Mouse (Mus musculus) neural tube, embryonic 15.5 days (tissue): ENCODE data around the gene Baiap2. TPM values are rescaled to one million over a fixed set of nuclear protein-coding genes. Genes with fewer than 3 reads are reported as not detected.
A peak's percentile ranks its signal among the peaks of the same experiment; 100 is the strongest.

Source experiments
- ATAC-seq: fragments of 200-750 bp; cut with Nextera tagmentation; 2 replicates; pipeline ENCODE4 v1.8.0; 2017; ENCODE audit warnings: mild to moderate bottlenecking, moderate TSS enrichment, moderate library complexity; ENCODE audit not compliant: low FRiP score
- H3K27ac ChIP-seq: fragments of 300-500 bp; sonication (generic); replicated peaks from 2 replicates; pipeline ENCODE4 v1.5.1; 2015; ENCODE audit warnings: mild to moderate bottlenecking, inconsistent platforms
- H3K27me3 ChIP-seq: fragments of 300-500 bp; sonication (generic); replicated peaks from 2 replicates; pipeline ENCODE4 v1.6.1; 2015; ENCODE audit warnings: inconsistent platforms
- H3K36me3 ChIP-seq: fragments of 300-500 bp; sonication (generic); 2 replicates; pipeline ENCODE4 v1.6.1; 2015; ENCODE audit warnings: inconsistent platforms
- H3K4me1 ChIP-seq: fragments of 300-500 bp; sonication (generic); 2 replicates; pipeline ENCODE4 v1.6.1; 2015; ENCODE audit warnings: inconsistent platforms
- H3K4me2 ChIP-seq: fragments of 300-500 bp; sonication (generic); 2 replicates; pipeline ENCODE4 v1.6.1; 2015; ENCODE audit warnings: inconsistent platforms, mild to moderate bottlenecking, moderate library complexity
- H3K4me3 ChIP-seq: fragments of 300-500 bp; sonication (generic); replicated peaks from 2 replicates; pipeline ENCODE4 v1.5.1; 2015; ENCODE audit warnings: mild to moderate bottlenecking, inconsistent platforms
- H3K9ac ChIP-seq: fragments of 300-500 bp; sonication (generic); replicated peaks from 2 replicates; pipeline ENCODE4 v1.6.1; 2015; ENCODE audit warnings: mild to moderate bottlenecking, inconsistent platforms
- H3K9me3 ChIP-seq: fragments of 300-500 bp; sonication (generic); replicated peaks from 2 replicates; pipeline ENCODE4 v1.6.1; 2016; ENCODE audit warnings: inconsistent platforms
- WGBS: fragments of 180-500 bp; shearing (Covaris S2); methylation state at CpG from one replicate; pipeline ENCODE4 v1.1.7; 2015; ENCODE audit warnings: mixed read lengths; 5-methylcytosine and 5-hydroxymethylcytosine counted together
- microRNA counts: library from miRNA; unstranded; fragments of <30 nt; microRNA quantifications from one replicate; lab custom pipeline; 2016
- microRNA-seq: library from miRNA; unstranded; fragments of <30 nt; microRNA quantifications from one replicate; pipeline ENCODE4, GENCODE M21; 2017
- polyA plus RNA-seq: library from polyadenylated mRNA; unstranded; fragments of >200 nt; fragmentation: Nextera tagmentation; extraction: Ambion mirVana; gene quantifications from 2 replicates; pipeline ENCODE4 v1.2.1, GENCODE M21; 2015

The Baiap2 gene
- polyA plus RNA-seq, 1 experiment from 2014 or later: 16.6 TPM

DNA sequence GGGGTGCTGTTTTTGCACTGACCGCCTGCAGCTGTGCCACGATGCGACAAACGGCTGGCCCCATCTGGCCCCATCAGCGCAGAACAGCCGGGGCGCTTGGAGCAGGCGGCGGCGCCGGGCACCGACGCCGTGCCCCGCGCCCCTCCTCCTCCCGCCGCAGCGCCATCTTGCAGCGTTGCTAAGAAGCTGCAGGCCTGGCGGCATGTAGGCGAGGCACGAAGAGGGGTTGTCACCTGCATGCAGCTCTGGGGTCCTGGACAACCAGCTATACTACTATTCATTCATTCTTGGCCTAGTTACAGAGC lies 105.6 kb downstream of the Baiap2 start:
- Histone ChIP-seq H3K4me2 (peak overlapping the region; percentile 72), H3K27me3 (no peaks in the 10 kb centered on the region), H3K9ac (peak overlapping the region; percentile 68), H3K9me3 (no peaks in the 10 kb centered on the region), H3K27ac (peak overlapping the region; percentile 85), H3K4me3 (peak overlapping the region; percentile 57), H3K36me3 (no peaks in the 10 kb centered on the region), H3K4me1 (peaks cover 67% of the 10 kb centered on the region)
- peak; percentile 30; the same call in 1 of the 2 replicates for ATAC-seq
- 2% methylated on average over 22 of the region's 23 CpGs for WGBS

- Histone ChIP-seq H3K9me3 (no peaks in the 10 kb centered on the region), H3K4me3 (no peak overlapping the region), H3K4me2 (peak overlapping the region; percentile 72), H3K36me3 (no peaks in the 10 kb centered on the region), H3K9ac (no peak overlapping the region; the same call in 1 of the 2 replicates), H3K4me1 (peaks cover 59% of the 10 kb centered on the region), H3K27me3 (no peaks in the 10 kb centered on the region), H3K27ac (no peak overlapping the region)
- WGBS: 85% methylated on average over 8 of the region's 8 CpGs
- no peak for ATAC-seq
Measured at GRCm38 (mm10) chr11:120049067-120049466, 106.5 kb downstream of the Baiap2 start.

DNA sequence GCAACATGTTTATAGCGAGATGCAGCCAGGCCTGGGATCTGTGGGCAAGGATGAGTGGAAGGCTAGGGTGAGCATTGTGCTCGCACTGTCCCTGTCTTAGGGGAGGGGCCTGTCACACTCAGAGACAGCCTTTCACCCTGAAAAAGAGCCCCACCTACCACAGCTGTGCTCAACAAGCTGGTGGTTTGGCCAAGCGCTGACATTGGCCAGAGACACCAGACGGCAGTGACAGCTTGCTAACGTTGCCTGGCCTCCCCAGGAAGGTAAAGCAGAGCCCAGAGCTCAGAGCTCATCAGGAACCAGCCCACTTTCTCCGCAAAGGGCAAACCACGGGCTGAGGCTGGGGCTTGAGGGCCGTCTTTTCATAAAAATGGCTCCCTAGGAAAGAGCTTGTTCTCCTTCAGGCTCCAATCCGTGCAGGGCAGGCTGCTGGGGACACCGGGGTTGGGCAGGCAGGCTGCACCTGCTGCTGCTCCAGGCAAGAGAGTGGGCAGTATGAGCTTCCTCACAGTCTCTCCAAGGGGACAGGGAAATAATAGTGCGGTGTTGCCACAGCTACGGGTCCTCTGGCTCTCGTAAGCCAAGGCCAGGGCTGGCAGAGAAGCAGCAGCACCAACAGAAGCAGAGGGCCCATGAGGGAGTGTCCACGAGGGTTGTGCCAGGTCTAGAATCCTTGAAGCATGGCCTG lies 108.7 kb downstream of the Baiap2 start:
- ATAC-seq: 0 out of 2 replicates have a peak, but pooled peaks have one; percentile 5
- WGBS: 32% methylated on average over 14 of the region's 14 CpGs
- H3K4me3 ChIP-seq: no peak overlapping the region
- no peaks in the 10 kb centered on the region for H3K36me3 ChIP-seq
- H3K27me3 ChIP-seq: no peaks in the 10 kb centered on the region
- peak overlapping the region; percentile 63; the same call in 1 of the 2 replicates for H3K27ac ChIP-seq
- H3K4me1 ChIP-seq: peaks cover 37% of the 10 kb centered on the region
- no peak overlapping the region for H3K4me2 ChIP-seq
- H3K9me3 ChIP-seq: no peaks in the 10 kb centered on the region
- H3K9ac ChIP-seq: no peak overlapping the region

DNA sequence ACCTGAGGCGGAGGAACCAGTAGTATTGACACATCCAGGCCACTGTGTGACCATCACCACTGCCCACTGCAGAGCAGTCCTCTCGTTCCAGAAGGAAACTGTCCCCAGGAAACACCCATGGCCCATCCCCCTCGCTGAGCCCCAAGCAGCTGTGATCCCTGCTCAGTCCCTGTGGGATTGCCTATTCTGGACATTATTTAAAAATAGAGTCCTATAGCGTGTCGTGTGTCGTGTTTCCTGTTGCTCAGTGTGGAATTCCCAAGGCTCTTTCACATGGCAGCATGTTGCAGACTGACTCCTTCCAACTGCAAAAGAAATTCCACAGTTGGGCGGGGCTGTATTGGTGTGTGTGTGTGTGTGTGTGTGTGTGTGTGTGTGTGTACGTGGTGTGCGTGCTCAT lies 109.7 kb downstream of the Baiap2 start:
- no peak overlapping the region for H3K4me3 ChIP-seq

GRCm38 (mm10) chr11:120053846-120054245 lies 111.3 kb downstream of the Baiap2 start:
- H3K4me1 ChIP-seq: peaks cover 18% of the 10 kb centered on the region
- no peak overlapping the region for H3K4me2 ChIP-seq
- H3K4me3 ChIP-seq: no peak overlapping the region
- no peaks in the 10 kb centered on the region for H3K27me3 ChIP-seq
- 84% methylated on average over 4 of the region's 4 CpGs for WGBS
- no peak overlapping the region for H3K27ac ChIP-seq
- no peaks in the 10 kb centered on the region for H3K36me3 ChIP-seq
- H3K9ac ChIP-seq: no peak overlapping the region
- no peak for ATAC-seq
- H3K9me3 ChIP-seq: no peaks in the 10 kb centered on the region

More for the DNA sequence above, 109.7 kb downstream of the Baiap2 start:
- WGBS: 78% methylated on average over 9 of the region's 9 CpGs
- Histone ChIP-seq H3K9ac (no peak overlapping the region), H3K4me1 (peaks cover 33% of the 10 kb centered on the region), H3K27me3 (no peaks in the 10 kb centered on the region), H3K4me2 (no peak overlapping the region), H3K9me3 (no peaks in the 10 kb centered on the region), H3K36me3 (no peaks in the 10 kb centered on the region), H3K27ac (no peak overlapping the region)
- no peak for ATAC-seq

DNA sequence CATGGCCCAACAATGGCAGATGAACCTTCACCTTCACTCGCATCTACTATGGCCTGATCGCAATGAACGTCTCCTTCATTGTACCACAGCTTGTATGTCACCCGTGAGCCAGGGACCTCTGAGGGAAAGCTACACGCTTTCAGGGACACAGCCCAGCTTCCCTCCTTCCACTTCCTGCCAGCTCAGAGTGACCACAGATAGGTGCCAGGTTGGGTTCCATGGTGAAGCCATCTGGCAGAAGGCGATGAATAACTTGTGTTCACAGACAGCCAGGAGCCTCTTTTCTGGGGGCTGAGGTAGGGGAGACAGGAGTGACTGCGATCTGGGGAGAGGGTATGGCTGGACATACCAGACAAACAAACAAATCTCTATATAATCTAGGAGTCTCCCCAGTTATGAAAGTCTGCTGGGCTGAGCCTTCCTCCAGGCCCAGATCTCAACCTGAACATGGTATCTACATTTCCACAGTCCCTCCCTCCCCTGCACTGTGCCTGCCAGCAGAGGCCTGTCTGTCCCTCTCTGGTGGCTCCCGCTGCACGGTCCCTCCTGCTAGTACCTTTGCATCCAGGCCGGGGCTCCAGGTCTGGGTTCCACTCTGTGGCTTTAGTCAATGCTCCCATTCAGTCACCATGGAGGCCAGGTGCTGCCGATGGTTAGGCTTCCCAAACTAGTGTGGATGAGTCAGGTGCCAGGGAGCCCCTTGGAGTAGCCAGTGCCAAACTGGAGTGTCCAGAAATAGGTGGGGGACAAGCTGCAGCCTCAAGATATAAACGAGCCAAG lies 113.6 kb downstream of the Baiap2 start:
- no peak overlapping the region for H3K9ac ChIP-seq
- no peaks in the 10 kb centered on the region for H3K9me3 ChIP-seq
- H3K27ac ChIP-seq: no peak overlapping the region
- 85% methylated on average over 12 of the region's 12 CpGs for WGBS
- H3K4me3 ChIP-seq: no peak overlapping the region
- H3K4me2 ChIP-seq: no peak overlapping the region
- peaks cover 10% of the 10 kb centered on the region for H3K4me1 ChIP-seq
- no peak for ATAC-seq
- H3K27me3 ChIP-seq: no peaks in the 10 kb centered on the region
- H3K36me3 ChIP-seq: no peaks in the 10 kb centered on the region

MicroRNAs within 50 kb of the gene (microRNA counts, 519-probe panel; counts per million panel counts)
- microRNA mmu-miR-338-3p (lab: Ali Mortazavi, UCI): 2,903 counts per million, percentile 69 among the panel's probes with 10 or more counts
- 1,690 counts per million, percentile 25 among the panel's probes with 10 or more counts for microRNA mmu-miR-338-5p (lab: Ali Mortazavi, UCI)

Small RNAs within 50 kb of the gene (microRNA-seq; reads per million reads assigned to microRNA genes)
- gene Mir3065 (not detected), gene Mir338 (not detected)

Other genes starting within 250 kb of the Baiap2 start
- gene Chmp6, start 29.3 kb upstream of the Baiap2 start, polyA plus RNA-seq: 99.0 and 105 TPM in 2 replicates
- gene Aatk, start 104.4 kb downstream of the Baiap2 start, polyA plus RNA-seq: 38.2 and 46.2 TPM in 2 replicates
- 26.0 and 27.2 TPM in 2 replicates for gene Cep131, start 144.1 kb downstream of the Baiap2 start, polyA plus RNA-seq
- 22.3 and 23.9 TPM in 2 replicates for gene Tepsin, start 156.0 kb downstream of the Baiap2 start, polyA plus RNA-seq
- gene Ndufaf8, start 156.2 kb downstream of the Baiap2 start, polyA plus RNA-seq: 49.4 and 64.3 TPM in 2 replicates
- 107 and 112 TPM in 2 replicates for gene Slc38a10, start 208.6 kb downstream of the Baiap2 start, polyA plus RNA-seq